ENCODE assay signal across 8 mouse cellular contexts in the genomic region with DNA sequence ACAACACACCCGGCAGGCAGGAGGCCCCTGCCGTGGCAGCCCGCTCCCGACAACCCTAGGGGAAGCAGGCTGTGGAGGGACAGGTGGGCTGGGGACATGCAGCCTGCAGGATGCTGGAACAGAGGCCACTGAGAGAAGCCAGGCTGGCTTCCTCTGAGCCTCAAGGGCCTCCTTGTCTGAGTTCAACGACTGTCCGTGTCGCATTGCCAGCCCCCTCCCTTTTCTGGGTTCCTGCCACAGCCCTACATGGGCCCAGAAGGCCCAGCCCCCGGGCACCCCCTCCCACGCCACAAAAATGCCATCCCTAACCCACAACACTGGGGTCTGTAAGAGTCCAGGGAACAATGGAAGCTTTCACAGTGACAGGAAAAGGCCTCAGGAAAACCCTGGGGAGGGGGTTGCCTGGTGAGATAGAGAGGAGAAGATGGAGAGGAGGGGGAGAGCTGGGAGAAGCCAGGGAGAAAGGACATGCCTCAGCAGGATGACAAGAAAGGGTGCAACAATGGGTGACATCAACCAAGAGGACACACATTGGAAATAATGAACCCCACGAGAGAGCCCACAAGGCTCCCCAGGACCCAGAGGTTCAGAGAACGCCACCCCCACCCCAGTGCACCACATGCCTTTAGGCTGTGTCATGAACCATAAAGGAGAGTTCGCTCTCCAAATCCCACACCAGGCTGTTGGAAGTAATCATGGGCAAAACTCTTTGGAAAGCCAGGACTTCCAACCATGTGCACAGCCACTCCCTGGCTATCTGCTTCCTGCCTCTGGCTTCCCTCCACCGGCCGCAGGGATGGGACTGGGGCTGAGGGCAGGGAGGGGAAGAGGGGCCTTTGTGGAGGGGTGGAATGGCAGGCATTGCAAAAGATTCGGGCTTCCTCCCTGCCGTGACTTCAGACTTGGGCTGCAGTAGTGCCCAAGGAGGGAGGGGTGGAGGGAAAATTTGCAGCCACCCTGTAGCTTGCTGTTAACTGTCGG. TPM values are rescaled to one million over a fixed set of nuclear protein-coding genes. Genes with fewer than 3 reads are reported as not detected.
DNase-seq lines count a peak whose midpoint lies in the region; ATAC-seq lines count a peak whose summit lies in the region.

No protein-coding gene starts in this region.

- H3K4me2 ChIP-seq in liver, embryonic 12.5 days, result no peak overlapping the region
- no peak overlapping the region for H3K4me2 ChIP-seq in embryonic facial prominence, embryonic 13.5 days
- peak overlapping the region; percentile 21; the same call in 1 of the 2 replicates for H3K4me2 ChIP-seq in limb, embryonic 11.5 days (ENCODE audit: low read depth, severe bottlenecking)
- no peak overlapping the region for H3K4me2 ChIP-seq in neural tube, embryonic 13.5 days

- H3K4me1 ChIP-seq in liver, embryonic 12.5 days, result peaks cover 25% of the 10 kb centered on the region
- peaks cover 58% of the 10 kb centered on the region for H3K4me1 ChIP-seq in embryonic facial prominence, embryonic 13.5 days
- peaks cover 45% of the 10 kb centered on the region for H3K4me1 ChIP-seq in limb, embryonic 11.5 days (ENCODE audit: control insufficient read depth, insufficient read depth, low read length)
- H3K4me1 ChIP-seq in neural tube, embryonic 13.5 days (replicated peaks), result peaks cover 57% of the 10 kb centered on the region

- no peaks in the 10 kb centered on the region for H3K9me3 ChIP-seq in liver, embryonic 12.5 days (replicated peaks)
- H3K9me3 ChIP-seq in embryonic facial prominence, embryonic 13.5 days, result no peaks in the 10 kb centered on the region
- H3K9me3 ChIP-seq in limb, embryonic 11.5 days (ENCODE audit: control insufficient read depth, low read length), result no peaks in the 10 kb centered on the region
- H3K9me3 ChIP-seq in neural tube, embryonic 13.5 days, result no peaks in the 10 kb centered on the region

- H3K27ac ChIP-seq in liver, embryonic 12.5 days, result no peak overlapping the region
- peak overlapping the region; percentile 84 for H3K27ac ChIP-seq in embryonic facial prominence, embryonic 13.5 days
- H3K27ac ChIP-seq in limb, embryonic 11.5 days (replicated peaks; ENCODE audit: low read depth, low read length), result peak overlapping the region; percentile 66
- peak overlapping the region; percentile 84 for H3K27ac ChIP-seq in neural tube, embryonic 13.5 days (replicated peaks)

- H3K9ac ChIP-seq in liver, embryonic 12.5 days, result no peak overlapping the region
- H3K9ac ChIP-seq in embryonic facial prominence, embryonic 13.5 days, result peak overlapping the region; percentile 49; the same call in 1 of the 2 replicates
- peak overlapping the region; percentile 44 for H3K9ac ChIP-seq in limb, embryonic 11.5 days (ENCODE audit: low read length)
- H3K9ac ChIP-seq in neural tube, embryonic 13.5 days, result peak overlapping the region; percentile 43; the same call in 1 of the 2 replicates

- peak; percentile 20 for DNase-seq in liver
- peak; percentile 69 to 71 for DNase-seq in heart, adult 9 months (ENCODE audit: low spot score in 2 of 2)
- no peak for DNase-seq in limb, embryonic 11.5 days (ENCODE audit: low spot score)
- no peak for DNase-seq in adrenal gland, adult 2 months

- H3K36me3 ChIP-seq in liver, embryonic 12.5 days, result peaks cover 4% of the 10 kb centered on the region; the same call in 1 of the 2 replicates
- peaks cover 10% of the 10 kb centered on the region for H3K36me3 ChIP-seq in embryonic facial prominence, embryonic 13.5 days
- no peaks in the 10 kb centered on the region for H3K36me3 ChIP-seq in limb, embryonic 11.5 days (ENCODE audit: control insufficient read depth, insufficient read depth, low read length)
- H3K36me3 ChIP-seq in neural tube, embryonic 13.5 days, result no peaks in the 10 kb centered on the region

- ATAC-seq in liver, embryonic 12.5 days, result no peak
- 0 out of 2 replicates have a peak, but pooled peaks have one; percentile 45 for ATAC-seq in embryonic facial prominence, embryonic 13.5 days (ENCODE audit: insufficient number of reproducible peaks, insufficient read depth, low FRiP score, low TSS enrichment, low read depth)
- ATAC-seq in limb, embryonic 11.5 days (ENCODE audit: insufficient number of reproducible peaks, low FRiP score, low TSS enrichment, low read depth), result 0 out of 2 replicates have a peak, but pooled peaks have one; percentile 36
- peak; percentile 88 for ATAC-seq in neural tube, embryonic 13.5 days (ENCODE audit: low read depth)
- no peak for ATAC-seq in activated CD4-positive, CD25-positive, alpha-beta regulatory T cell, adult 4 months

- H3K27me3 ChIP-seq in liver, embryonic 12.5 days (replicated peaks), result 0 out of 2 replicates have a peak, but pooled peaks cover 3% of the 10 kb centered on the region
- no peaks in the 10 kb centered on the region for H3K27me3 ChIP-seq in embryonic facial prominence, embryonic 13.5 days
- 0 out of 2 replicates have a peak, but pooled peaks cover 2% of the 10 kb centered on the region for H3K27me3 ChIP-seq in limb, embryonic 11.5 days (ENCODE audit: control insufficient read depth, insufficient read depth, low read length)
- no peaks in the 10 kb centered on the region for H3K27me3 ChIP-seq in neural tube, embryonic 13.5 days

- 33% methylated on average over 17 of the region's 17 CpGs for WGBS in liver, embryonic 12.5 days (ENCODE audit: insufficient replicate concordance)
- WGBS in embryonic facial prominence, embryonic 13.5 days, result 20% methylated on average over 17 of the region's 17 CpGs
- 39% methylated on average over 17 of the region's 17 CpGs for WGBS in limb, embryonic 11.5 days
- WGBS in neural tube, embryonic 13.5 days, result 24% methylated on average over 17 of the region's 17 CpGs

- H3K4me3 ChIP-seq in liver, embryonic 12.5 days, result no peak overlapping the region
- H3K4me3 ChIP-seq in embryonic facial prominence, embryonic 13.5 days, result no peak overlapping the region
- no peak overlapping the region for H3K4me3 ChIP-seq in limb, embryonic 11.5 days (ENCODE audit: low read depth, low read length)
- no peak overlapping the region for H3K4me3 ChIP-seq in neural tube, embryonic 13.5 days

RNA-seq across cellular contexts. Expression of a gene that starts 33.8 kb away (rescaled TPM):
- polyA plus RNA-seq in liver, embryonic 12.5 days (2016; fragmentation: Nextera tagmentation; extraction: Ambion mirVana), result 6.9 and 7.8 TPM in 2 replicates
- 29.4 and 32.7 TPM in 2 replicates for polyA plus RNA-seq in embryonic facial prominence, embryonic 13.5 days (2015; fragmentation: Nextera tagmentation; extraction: Ambion mirVana)
- 19.5 and 21.8 TPM in 2 replicates for polyA plus RNA-seq in limb, embryonic 11.5 days (2014; fragmentation: Nextera tagmentation; extraction: Ambion mirVana)
- 14.2 and 16.7 TPM in 2 replicates for polyA plus RNA-seq in neural tube, embryonic 13.5 days (2015; fragmentation: Nextera tagmentation; extraction: Ambion mirVana)
- 10 to 100 TPM; 19.5 to 32.6 TPM for total RNA-seq in adrenal gland, adult 2 months (2021)
- 19.5 and 20.6 TPM in 2 replicates for polyA plus RNA-seq in adrenal gland, adult 2 months (2012; rRNA removed)
- under 1 TPM; 0.37 to 0.54 TPM for polyA plus RNA-seq in activated CD4-positive, CD25-positive, alpha-beta regulatory T cell, adult 4 months (2017; shearing (Covaris generic))

RNA-seq across cellular contexts. Expression of a gene that starts 41.1 kb away (rescaled TPM):
- 46.8 and 48.4 TPM in 2 replicates for polyA plus RNA-seq in liver, embryonic 12.5 days (2016; fragmentation: Nextera tagmentation; extraction: Ambion mirVana)
- 31.4 and 34.1 TPM in 2 replicates for polyA plus RNA-seq in embryonic facial prominence, embryonic 13.5 days (2015; fragmentation: Nextera tagmentation; extraction: Ambion mirVana)
- polyA plus RNA-seq in limb, embryonic 11.5 days (2014; fragmentation: Nextera tagmentation; extraction: Ambion mirVana), result 47.4 and 50.9 TPM in 2 replicates
- polyA plus RNA-seq in neural tube, embryonic 13.5 days (2015; fragmentation: Nextera tagmentation; extraction: Ambion mirVana), result 27.6 and 31.0 TPM in 2 replicates
- 10 to 100 TPM; 21.2 to 34.6 TPM for total RNA-seq in adrenal gland, adult 2 months (2021)
- 103 and 109 TPM in 2 replicates for polyA plus RNA-seq in adrenal gland, adult 2 months (2012; rRNA removed)
- polyA plus RNA-seq in activated CD4-positive, CD25-positive, alpha-beta regulatory T cell, adult 4 months (2017; shearing (Covaris generic)), result 10 to 100 TPM; 23.8 to 28.5 TPM

Comparison
In these comparisons a context has a peak if more than half of its experiments do, and no peak if none do; other contexts are left out.
1. DNase-seq: peak in liver (single experiment) and heart, adult 9 months (2 of 2); none in limb, embryonic 11.5 days (single experiment) and adrenal gland, adult 2 months (single experiment).
2. ATAC-seq: peak in embryonic facial prominence, embryonic 13.5 days (single experiment), limb, embryonic 11.5 days (single experiment) and neural tube, embryonic 13.5 days (single experiment); none in liver, embryonic 12.5 days (single experiment) and activated CD4-positive, CD25-positive, alpha-beta regulatory T cell, adult 4 months (single experiment).